Mouse (Mus musculus): ENCODE results near the gene Myo7a. TPM values are rescaled to one million over a fixed set of nuclear protein-coding genes. Genes with fewer than 3 reads are reported as not detected.
A peak's percentile ranks its signal among the peaks of the same experiment; 100 is the strongest.

Myo7a gene
- 20.6 and 21.6 TPM in 2 replicates for polyA plus RNA-seq (2016; fragmentation: Nextera tagmentation; extraction: Ambion mirVana)

DNA sequence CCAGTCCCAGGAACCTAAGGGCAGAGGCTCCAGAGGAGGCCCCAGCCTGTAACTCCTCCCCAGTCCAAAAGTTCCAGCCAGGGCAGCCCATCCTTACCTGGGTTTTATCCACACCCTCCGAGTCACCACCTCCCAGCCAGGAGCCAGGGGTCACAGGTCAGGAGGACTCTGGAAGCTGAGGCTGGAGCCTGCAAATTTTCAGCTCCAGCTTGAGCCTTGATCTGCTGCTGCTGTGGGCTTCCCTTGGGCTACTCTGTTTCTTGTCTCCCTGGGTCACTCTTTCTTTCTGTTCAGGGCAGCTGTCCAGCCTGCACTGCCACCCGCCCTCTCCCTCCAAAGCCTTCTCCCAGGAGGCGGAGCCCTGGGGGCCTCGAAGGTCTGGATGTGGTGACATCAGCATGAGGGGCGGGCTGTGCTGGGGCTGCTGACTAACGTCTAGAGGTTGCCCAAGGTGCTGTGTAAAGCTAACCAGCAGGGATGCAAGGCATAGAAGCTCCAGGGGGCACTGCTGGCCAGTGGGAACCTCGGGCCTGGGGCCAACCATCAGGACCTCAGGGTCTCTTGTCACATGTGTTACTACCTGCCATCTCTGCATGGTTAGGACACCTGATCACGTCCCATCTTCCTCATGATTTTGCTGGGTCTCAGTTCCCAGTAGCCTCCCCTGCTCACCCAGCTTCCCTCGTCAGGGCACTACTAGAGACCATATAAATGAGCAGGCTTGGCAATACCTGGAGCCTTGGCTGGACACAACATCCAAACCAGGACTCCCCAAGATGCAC, at the start of gene Myo7a:
Gene Myo7a, minus strand, starts transcription at position 346 of the 782 bp plus-strand sequence.
- peak; percentile 17; the same call in 1 of the 2 replicates for ATAC-seq (ENCODE audit: low FRiP score, low read depth)
- Histone ChIP-seq H3K27ac (replicated peaks) (no peak within 1 kb of the TSS), H3K4me2 (replicated peaks) (peak within 1 kb of the TSS; percentile 51), H3K27me3 (peaks cover 6% of the 10 kb centered on the region; the same call in 1 of the 2 replicates), H3K4me1 (0 out of 2 replicates have a peak, but pooled peaks cover 5% of the 10 kb centered on the region), H3K4me3 (0 out of 2 replicates have a peak within 1 kb of the TSS, but pooled peaks have one; percentile 21), H3K9ac (replicated peaks) (peak within 1 kb of the TSS; percentile 20; the same call in 1 of the 2 replicates), H3K9me3 (no peaks in the 10 kb centered on the region), H3K36me3 (no peaks in the 10 kb centered on the region)
- 26% methylated on average over 9 of the region's 9 CpGs for WGBS

DNA sequence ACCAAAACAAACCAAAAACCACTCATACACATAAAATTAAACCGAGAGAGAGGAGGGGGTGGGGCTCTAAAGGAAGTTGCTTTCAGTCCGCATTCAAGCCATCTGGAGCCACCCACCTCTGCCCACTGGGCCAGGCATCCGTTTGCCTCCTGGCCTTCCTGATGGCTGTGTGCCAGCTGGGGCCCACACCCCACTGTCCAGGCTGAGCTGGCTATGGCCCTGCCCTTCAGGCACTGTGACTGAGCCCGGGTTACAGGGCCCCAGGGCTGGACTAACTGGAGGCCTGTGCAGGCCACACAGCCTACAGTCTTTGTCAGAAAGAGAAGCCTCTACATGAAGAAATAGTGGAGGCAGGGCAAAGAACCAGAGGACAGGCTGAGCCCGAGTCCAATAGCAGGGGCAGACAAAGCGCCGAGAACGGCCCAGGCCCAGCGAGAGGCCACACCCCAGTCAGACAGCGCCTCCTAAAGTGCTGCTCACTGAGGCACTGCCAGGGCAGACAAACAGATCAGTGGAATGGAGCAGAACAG, 45.7 kb upstream of the Myo7a start:
- no peaks in the 10 kb centered on the region for H3K36me3 ChIP-seq
- H3K4me2 ChIP-seq (replicated peaks): no peak overlapping the region
- H3K27me3 ChIP-seq: no peaks in the 10 kb centered on the region
- H3K4me3 ChIP-seq: no peak overlapping the region
- H3K9me3 ChIP-seq: no peaks in the 10 kb centered on the region
- 0 out of 2 replicates have a peak, but pooled peaks have one; percentile 44 for ATAC-seq (ENCODE audit: low FRiP score, low read depth)
- 67% methylated on average over 10 of the region's 10 CpGs for WGBS
- 0 out of 2 replicates have a peak overlapping the region, but pooled peaks have one; percentile 27 for H3K27ac ChIP-seq (replicated peaks)
- H3K4me1 ChIP-seq: peaks cover 12% of the 10 kb centered on the region; the same call in 1 of the 2 replicates
- no peak overlapping the region for H3K9ac ChIP-seq (replicated peaks)

DNA sequence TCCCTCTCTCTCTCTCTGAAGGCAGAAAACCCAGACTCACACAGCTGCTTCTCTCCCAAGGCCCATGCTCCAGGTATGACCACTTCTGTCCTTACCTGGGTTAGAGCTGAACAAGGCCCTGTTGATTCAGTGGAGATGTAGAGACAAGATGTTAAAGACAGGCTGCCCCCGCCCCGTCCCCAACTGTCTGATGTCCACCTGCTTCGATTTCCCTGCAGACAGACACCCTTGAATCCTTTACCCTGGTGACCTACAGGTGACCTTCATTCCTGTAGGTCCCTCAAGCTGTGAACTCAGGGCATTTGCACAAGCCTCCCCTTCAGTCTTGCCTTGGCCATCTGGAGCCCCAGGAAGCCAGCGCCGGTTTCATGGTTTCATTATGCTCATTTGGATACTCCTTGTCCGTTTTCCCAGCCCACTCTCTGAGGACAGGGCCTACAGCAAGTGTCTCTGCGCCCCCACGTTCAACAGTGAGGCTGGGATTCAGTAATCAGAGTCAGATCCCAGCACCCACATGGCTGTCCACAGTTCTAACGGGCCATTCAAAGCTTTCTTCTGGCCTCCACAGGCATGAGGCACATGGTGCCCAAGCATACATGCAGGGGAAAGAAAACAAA, 45.2 kb upstream of the Myo7a start:
- WGBS: 85% methylated on average over 9 of the region's 9 CpGs
- Histone ChIP-seq H3K4me1 (peaks cover 12% of the 10 kb centered on the region; the same call in 1 of the 2 replicates), H3K9ac (replicated peaks) (no peak overlapping the region), H3K27me3 (no peaks in the 10 kb centered on the region), H3K4me2 (replicated peaks) (no peak overlapping the region), H3K27ac (replicated peaks) (no peak overlapping the region), H3K36me3 (no peaks in the 10 kb centered on the region), H3K4me3 (no peak overlapping the region), H3K9me3 (no peaks in the 10 kb centered on the region)
- no peak for ATAC-seq (ENCODE audit: low FRiP score, low read depth)

DNA sequence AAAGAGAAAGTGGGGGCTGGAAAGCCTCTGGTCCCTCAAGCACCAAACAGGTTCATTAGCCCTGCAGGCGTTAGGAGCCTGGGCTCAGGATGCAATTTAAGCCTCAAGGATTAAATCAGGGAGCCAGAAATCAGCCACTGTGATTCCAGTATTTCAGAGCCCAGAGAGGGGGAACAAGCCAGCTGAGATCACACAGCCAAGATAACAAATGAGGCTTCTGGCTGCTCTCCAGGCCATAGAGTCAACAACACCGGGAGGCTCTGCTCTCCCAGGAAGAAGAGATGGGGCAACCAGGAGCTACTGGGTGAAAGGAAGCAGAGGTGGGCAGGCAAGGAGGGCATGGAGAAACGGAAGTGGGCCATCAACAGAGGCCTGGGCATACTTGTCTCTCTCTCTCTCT, 44.4 kb upstream of the Myo7a start:
- Histone ChIP-seq H3K4me1 (peaks cover 12% of the 10 kb centered on the region; the same call in 1 of the 2 replicates), H3K4me2 (replicated peaks) (no peak overlapping the region), H3K27me3 (no peaks in the 10 kb centered on the region), H3K36me3 (no peaks in the 10 kb centered on the region), H3K9ac (replicated peaks) (no peak overlapping the region), H3K27ac (replicated peaks) (no peak overlapping the region), H3K4me3 (no peak overlapping the region), H3K9me3 (no peaks in the 10 kb centered on the region)
- WGBS: 51% methylated on average over 3 of the region's 3 CpGs
- ATAC-seq (ENCODE audit: low FRiP score, low read depth): no peak

DNA sequence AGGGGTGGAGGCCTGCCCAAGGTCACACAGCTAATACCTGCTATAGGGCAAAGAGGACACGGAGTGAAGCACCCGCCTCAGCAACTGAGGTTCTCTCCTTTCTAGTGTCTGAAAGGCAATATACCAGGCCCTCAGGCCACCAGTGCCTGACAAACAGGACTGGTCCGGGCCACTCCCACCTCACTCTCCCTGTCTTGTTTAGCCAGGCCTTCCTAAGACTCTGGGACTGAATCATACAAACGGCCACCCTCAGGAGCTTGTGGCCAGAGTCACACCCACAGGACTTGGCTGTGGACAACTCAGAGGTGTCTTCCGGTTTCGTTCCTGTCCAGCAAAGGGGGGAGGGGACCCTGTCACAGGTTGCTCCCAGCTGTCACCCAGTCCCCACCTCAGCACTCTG, 42.9 kb upstream of the Myo7a start:
- peaks cover 12% of the 10 kb centered on the region; the same call in 1 of the 2 replicates for H3K4me1 ChIP-seq
- H3K36me3 ChIP-seq: no peaks in the 10 kb centered on the region
- WGBS: 76% methylated on average over 6 of the region's 6 CpGs

DNA sequence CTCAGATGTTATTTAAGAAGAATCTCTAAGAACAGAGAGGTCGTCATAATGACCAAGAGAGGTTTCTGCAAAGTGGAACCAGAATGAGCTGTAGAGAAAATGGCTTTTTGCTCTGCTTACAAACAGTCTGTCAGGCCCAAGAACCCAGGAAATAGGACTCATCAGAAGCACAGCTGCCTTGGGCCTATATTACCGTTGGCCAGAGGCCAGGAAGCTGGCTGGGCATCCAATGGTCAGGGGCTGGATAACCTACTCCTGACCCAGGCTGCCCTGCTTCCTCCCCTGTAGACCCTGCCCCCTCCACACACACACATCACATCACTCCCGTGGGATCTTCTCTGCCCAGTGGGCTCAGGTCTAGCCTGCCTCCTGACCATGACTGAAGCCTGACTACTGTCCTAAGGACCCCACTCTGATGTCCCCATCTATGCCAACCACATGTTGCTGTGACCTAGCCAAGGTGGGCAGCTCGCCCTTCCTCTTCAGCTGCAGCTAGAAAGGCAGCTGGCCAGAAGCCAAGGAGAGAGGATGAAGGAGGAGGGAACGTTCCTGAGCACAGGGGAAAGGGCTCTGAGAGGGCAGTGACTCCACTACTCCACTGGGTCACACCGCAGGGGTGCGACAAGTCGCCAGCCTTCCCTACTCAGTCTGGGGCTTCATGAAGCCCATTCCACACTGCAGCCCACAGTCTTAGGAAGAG, 40.9 kb upstream of the Myo7a start:
- Histone ChIP-seq H3K9me3 (no peaks in the 10 kb centered on the region), H3K36me3 (no peaks in the 10 kb centered on the region), H3K27ac (replicated peaks) (no peak overlapping the region), H3K4me3 (no peak overlapping the region), H3K9ac (replicated peaks) (no peak overlapping the region), H3K4me1 (peaks cover 15% of the 10 kb centered on the region; the same call in 1 of the 2 replicates), H3K27me3 (no peaks in the 10 kb centered on the region), H3K4me2 (replicated peaks) (no peak overlapping the region)
- WGBS: 68% methylated on average over 8 of the region's 8 CpGs
- ATAC-seq (ENCODE audit: low FRiP score, low read depth): no peak

More for the DNA sequence above, 42.9 kb upstream of the Myo7a start:
- H3K4me3 ChIP-seq: no peak overlapping the region
- H3K9ac ChIP-seq (replicated peaks): no peak overlapping the region
- no peak for ATAC-seq (ENCODE audit: low FRiP score, low read depth)
- H3K27me3 ChIP-seq: no peaks in the 10 kb centered on the region
- no peak overlapping the region for H3K27ac ChIP-seq (replicated peaks)
- no peak overlapping the region for H3K4me2 ChIP-seq (replicated peaks)
- no peaks in the 10 kb centered on the region for H3K9me3 ChIP-seq

DNA sequence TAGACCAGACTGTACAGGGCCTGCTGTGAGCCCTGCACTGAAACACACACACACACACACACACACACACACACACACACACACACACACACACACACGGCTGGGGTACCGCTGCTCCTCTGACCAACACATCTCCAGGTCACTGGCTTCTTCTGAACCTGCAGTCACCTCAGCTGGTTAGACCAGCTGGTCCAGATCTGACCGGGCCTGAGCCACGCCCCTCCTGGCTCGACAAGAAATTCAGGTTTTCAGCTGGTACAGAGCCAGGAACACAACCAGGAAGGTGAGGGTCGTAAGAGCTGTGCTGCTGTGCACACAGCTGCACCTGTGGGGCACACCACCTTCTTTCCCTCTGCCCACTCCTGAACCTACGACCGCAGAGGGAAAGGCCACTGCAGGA, 39.2 kb upstream of the Myo7a start:
- Histone ChIP-seq H3K27me3 (no peaks in the 10 kb centered on the region), H3K9me3 (no peaks in the 10 kb centered on the region), H3K4me1 (peaks cover 9% of the 10 kb centered on the region; the same call in 1 of the 2 replicates), H3K4me2 (replicated peaks) (no peak overlapping the region), H3K9ac (replicated peaks) (no peak overlapping the region), H3K36me3 (no peaks in the 10 kb centered on the region), H3K4me3 (no peak overlapping the region), H3K27ac (replicated peaks) (no peak overlapping the region; the same call in 1 of the 2 replicates)
- no peak for ATAC-seq (ENCODE audit: low FRiP score, low read depth)
- 68% methylated on average over 8 of the region's 8 CpGs for WGBS

DNA sequence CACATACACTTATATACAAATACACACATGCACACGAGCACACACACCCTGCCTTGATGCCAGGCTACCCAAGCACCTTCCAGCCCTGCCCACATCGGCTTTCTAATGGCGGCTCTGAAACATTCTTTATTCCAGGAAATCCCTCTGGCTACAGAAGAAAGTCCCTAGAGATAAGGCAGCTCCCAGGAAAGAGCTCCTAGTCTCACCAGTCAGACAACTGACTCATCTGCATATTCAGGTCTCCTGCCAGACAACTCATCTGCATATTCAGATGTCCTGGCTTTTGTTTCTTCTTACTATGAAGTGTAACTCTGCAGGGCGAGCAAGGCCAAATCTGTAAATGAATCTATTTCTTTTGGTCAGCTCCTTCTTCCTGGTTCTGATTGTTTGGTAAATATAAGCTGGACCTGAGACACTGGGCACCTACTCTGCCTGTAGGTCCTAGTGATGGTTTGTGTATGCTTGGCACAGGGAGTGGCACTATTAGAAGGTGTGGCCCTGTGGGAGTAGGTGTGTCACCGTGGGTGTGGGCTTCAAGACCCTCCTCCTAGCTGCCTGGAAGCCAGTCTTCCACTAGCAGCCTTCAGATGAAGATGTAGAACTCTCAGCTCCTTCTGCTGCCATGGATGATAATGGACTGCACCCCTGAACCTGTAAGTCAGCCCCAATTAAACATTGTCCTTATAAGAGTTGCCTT, 38.5 kb upstream of the Myo7a start:
- Histone ChIP-seq H3K9ac (replicated peaks) (no peak overlapping the region), H3K27me3 (no peaks in the 10 kb centered on the region), H3K36me3 (no peaks in the 10 kb centered on the region), H3K4me2 (replicated peaks) (no peak overlapping the region), H3K27ac (replicated peaks) (no peak overlapping the region), H3K9me3 (no peaks in the 10 kb centered on the region), H3K4me3 (no peak overlapping the region), H3K4me1 (peaks cover 9% of the 10 kb centered on the region; the same call in 1 of the 2 replicates)
- no peak for ATAC-seq (ENCODE audit: low FRiP score, low read depth)
- 64% methylated on average over 5 of the region's 5 CpGs for WGBS

DNA sequence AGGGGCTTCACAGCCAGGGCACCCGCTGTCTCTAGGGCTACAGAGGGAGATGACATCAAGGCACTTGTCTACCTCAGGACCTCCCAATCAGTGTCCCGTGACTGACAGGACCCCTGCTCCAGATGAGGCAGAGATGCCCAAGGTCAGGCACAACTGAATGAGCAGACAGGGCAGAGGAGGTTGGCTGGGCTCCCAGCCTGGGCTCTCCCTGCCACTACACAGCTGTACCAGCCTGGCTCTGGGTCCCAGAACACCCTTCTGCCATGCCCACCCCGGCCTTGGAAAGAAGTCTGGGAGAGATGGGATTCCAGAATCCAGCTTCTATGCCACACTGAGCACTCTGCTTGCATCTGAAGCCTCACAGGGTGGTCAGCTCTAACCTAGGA, 36.9 kb upstream of the Myo7a start:
- Histone ChIP-seq H3K27me3 (no peaks in the 10 kb centered on the region), H3K27ac (replicated peaks) (no peak overlapping the region), H3K4me1 (peaks cover 9% of the 10 kb centered on the region; the same call in 1 of the 2 replicates), H3K36me3 (no peaks in the 10 kb centered on the region), H3K9me3 (no peaks in the 10 kb centered on the region), H3K4me2 (replicated peaks) (no peak overlapping the region), H3K4me3 (no peak overlapping the region), H3K9ac (replicated peaks) (no peak overlapping the region)
- ATAC-seq (ENCODE audit: low FRiP score, low read depth): no peak
- WGBS: 60% methylated on average over 3 of the region's 3 CpGs

DNA sequence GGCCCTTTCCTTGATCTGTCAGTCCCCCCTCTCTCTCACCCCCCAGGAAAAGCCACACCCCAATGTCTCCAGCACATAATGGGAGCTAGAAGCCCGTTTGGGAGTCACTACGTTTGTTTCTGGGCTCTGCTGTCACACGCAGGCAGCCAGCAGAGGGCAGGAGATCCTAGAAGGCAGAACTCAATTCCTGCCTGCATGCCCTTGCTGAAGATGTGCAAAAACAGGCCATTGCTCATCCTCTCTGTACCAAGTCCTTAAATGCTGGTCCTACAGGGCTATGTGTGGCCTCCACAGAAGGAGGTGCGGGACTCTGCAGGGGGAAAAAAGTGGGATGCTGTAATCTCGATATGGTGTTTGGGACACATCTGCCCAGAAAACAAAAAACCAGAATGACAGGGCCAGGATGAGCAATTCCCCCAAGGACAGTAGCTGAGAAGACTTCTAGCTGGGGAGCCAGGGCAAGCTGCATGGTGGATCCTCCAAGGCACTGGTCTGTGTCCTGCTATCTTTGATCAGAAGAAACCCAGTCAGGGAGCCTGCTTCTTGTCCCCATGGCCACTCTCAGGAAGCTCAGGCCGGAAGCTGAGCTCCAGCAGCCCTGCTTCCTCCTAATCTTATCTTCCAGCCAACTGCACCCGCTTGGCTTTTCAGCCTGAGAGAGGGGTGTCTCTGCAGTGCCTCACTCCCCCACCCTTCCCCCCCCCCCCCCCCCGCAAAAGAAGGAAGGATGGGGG, 36.4 kb upstream of the Myo7a start:
- Histone ChIP-seq H3K4me2 (replicated peaks) (no peak overlapping the region), H3K9me3 (no peaks in the 10 kb centered on the region), H3K36me3 (no peaks in the 10 kb centered on the region), H3K4me1 (peaks cover 9% of the 10 kb centered on the region; the same call in 1 of the 2 replicates), H3K4me3 (no peak overlapping the region), H3K27me3 (no peaks in the 10 kb centered on the region), H3K27ac (replicated peaks) (no peak overlapping the region), H3K9ac (replicated peaks) (no peak overlapping the region; the same call in 1 of the 2 replicates)
- ATAC-seq (ENCODE audit: low FRiP score, low read depth): peak; percentile 17; the same call in 1 of the 2 replicates
- 28% methylated on average over 7 of the region's 8 CpGs for WGBS

Data from midbrain, embryonic 12.5 days (tissue).